Mouse (Mus musculus): ENCODE measurements around the gene Arpp19. TPM values are rescaled to one million over a fixed set of nuclear protein-coding genes. Genes with fewer than 3 reads are reported as not detected.

The Arpp19 gene
- polyA plus RNA-seq (2014; fragmentation: Nextera tagmentation; extraction: Ambion mirVana): 306 and 313 TPM in 2 replicates

- Histone ChIP-seq H3K9me3 (ENCODE audit: control insufficient read depth, low read length) (no peaks in the 10 kb centered on the region), H3K36me3 (ENCODE audit: control insufficient read depth, insufficient read depth, low read length) (peaks cover 17% of the 10 kb centered on the region; the same call in 1 of the 2 replicates), H3K27ac (ENCODE audit: low read depth) (peak within 1 kb of the TSS; percentile 74), H3K4me3 (ENCODE audit: low read depth, low read length) (peak within 1 kb of the TSS; percentile 89), H3K4me1 (replicated peaks; ENCODE audit: control insufficient read depth, insufficient read depth, low read length) (peaks cover 7% of the 10 kb centered on the region; the same call in 1 of the 2 replicates), H3K4me2 (ENCODE audit: low read length) (peak within 1 kb of the TSS; percentile 50), H3K27me3 (replicated peaks; ENCODE audit: control insufficient read depth, insufficient read depth, low read length) (no peaks in the 10 kb centered on the region), H3K9ac (ENCODE audit: low read length) (peak within 1 kb of the TSS; percentile 91)
- DNase-seq (ENCODE audit: low spot score) (peak; percentile 87), ATAC-seq (replicated peaks; ENCODE audit: low FRiP score, low TSS enrichment, low read depth) (peak; percentile 94)
- under 1% methylated on average over 64 of the region's 73 CpGs for WGBS
Measured at GRCm38 (mm10) chr9:75037451-75038356, at the start of gene Arpp19. Gene Arpp19, plus strand, starts transcription at chr9:75037614.

GRCm38 (mm10) chr9:74988893-74989460 lies 48.4 kb upstream of the Arpp19 start:
- Histone ChIP-seq H3K27ac (ENCODE audit: low read depth) (no peak overlapping the region), H3K9me3 (ENCODE audit: control insufficient read depth, low read length) (no peaks in the 10 kb centered on the region), H3K4me3 (ENCODE audit: low read depth, low read length) (no peak overlapping the region), H3K4me1 (replicated peaks; ENCODE audit: control insufficient read depth, insufficient read depth, low read length) (no peaks in the 10 kb centered on the region), H3K4me2 (ENCODE audit: low read length) (no peak overlapping the region), H3K27me3 (replicated peaks; ENCODE audit: control insufficient read depth, insufficient read depth, low read length) (no peaks in the 10 kb centered on the region), H3K36me3 (ENCODE audit: control insufficient read depth, insufficient read depth, low read length) (no peaks in the 10 kb centered on the region), H3K9ac (ENCODE audit: low read length) (no peak overlapping the region)
- WGBS: 93% methylated on average over 7 of the region's 7 CpGs
- DNase-seq (ENCODE audit: low spot score) (no peak), ATAC-seq (replicated peaks; ENCODE audit: low FRiP score, low TSS enrichment, low read depth) (no peak)

- no peaks in the 10 kb centered on the region for H3K36me3 ChIP-seq (ENCODE audit: control insufficient read depth, insufficient read depth, low read length)
- 78% methylated on average over 2 of the region's 2 CpGs for WGBS
- DNase-seq (ENCODE audit: low spot score) (no peak), ATAC-seq (replicated peaks; ENCODE audit: low FRiP score, low TSS enrichment, low read depth) (no peak)
- no peak overlapping the region for H3K4me2 ChIP-seq (ENCODE audit: low read length)
- H3K27ac ChIP-seq (ENCODE audit: low read depth): no peak overlapping the region
- no peak overlapping the region for H3K9ac ChIP-seq (ENCODE audit: low read length)
- no peaks in the 10 kb centered on the region; the same call in 1 of the 2 replicates for H3K4me1 ChIP-seq (replicated peaks; ENCODE audit: control insufficient read depth, insufficient read depth, low read length)
- no peaks in the 10 kb centered on the region for H3K27me3 ChIP-seq (replicated peaks; ENCODE audit: control insufficient read depth, insufficient read depth, low read length)
- H3K4me3 ChIP-seq (ENCODE audit: low read depth, low read length): no peak overlapping the region
- no peaks in the 10 kb centered on the region for H3K9me3 ChIP-seq (ENCODE audit: control insufficient read depth, low read length)
Measured at GRCm38 (mm10) chr9:74989990-74990389, 47.4 kb upstream of the Arpp19 start.

- Histone ChIP-seq H3K4me2 (ENCODE audit: low read length) (no peak overlapping the region), H3K27me3 (replicated peaks; ENCODE audit: control insufficient read depth, insufficient read depth, low read length) (no peaks in the 10 kb centered on the region), H3K4me1 (replicated peaks; ENCODE audit: control insufficient read depth, insufficient read depth, low read length) (no peaks in the 10 kb centered on the region; the same call in 1 of the 2 replicates), H3K4me3 (ENCODE audit: low read depth, low read length) (no peak overlapping the region), H3K9ac (ENCODE audit: low read length) (no peak overlapping the region), H3K36me3 (ENCODE audit: control insufficient read depth, insufficient read depth, low read length) (no peaks in the 10 kb centered on the region), H3K9me3 (ENCODE audit: control insufficient read depth, low read length) (no peaks in the 10 kb centered on the region), H3K27ac (ENCODE audit: low read depth) (no peak overlapping the region)
- ATAC-seq (replicated peaks; ENCODE audit: low FRiP score, low TSS enrichment, low read depth) (no peak), DNase-seq (ENCODE audit: low spot score) (no peak)
- 83% methylated on average over 10 of the region's 10 CpGs for WGBS
Measured at GRCm38 (mm10) chr9:74994611-74995257, 42.7 kb upstream of the Arpp19 start.

- H3K4me3 ChIP-seq (ENCODE audit: low read depth, low read length): no peak overlapping the region
Measured at GRCm38 (mm10) chr9:74996349-74996748, 41.1 kb upstream of the Arpp19 start.

GRCm38 (mm10) chr9:74997976-74998375 lies 39.4 kb upstream of the Arpp19 start:
- Histone ChIP-seq H3K4me1 (replicated peaks; ENCODE audit: control insufficient read depth, insufficient read depth, low read length) (peaks cover 10% of the 10 kb centered on the region; the same call in 1 of the 2 replicates), H3K27me3 (replicated peaks; ENCODE audit: control insufficient read depth, insufficient read depth, low read length) (no peaks in the 10 kb centered on the region), H3K9me3 (ENCODE audit: control insufficient read depth, low read length) (no peaks in the 10 kb centered on the region), H3K4me2 (ENCODE audit: low read length) (no peak overlapping the region), H3K9ac (ENCODE audit: low read length) (no peak overlapping the region), H3K27ac (ENCODE audit: low read depth) (no peak overlapping the region), H3K36me3 (ENCODE audit: control insufficient read depth, insufficient read depth, low read length) (no peaks in the 10 kb centered on the region), H3K4me3 (ENCODE audit: low read depth, low read length) (no peak overlapping the region)
- ATAC-seq (replicated peaks; ENCODE audit: low FRiP score, low TSS enrichment, low read depth) (no peak), DNase-seq (ENCODE audit: low spot score) (no peak)

More at GRCm38 (mm10) chr9:74996349-74996748, 41.1 kb upstream of the Arpp19 start:
- H3K4me2 ChIP-seq (ENCODE audit: low read length): no peak overlapping the region
- DNase-seq (ENCODE audit: low spot score): no peak
- no peaks in the 10 kb centered on the region for H3K36me3 ChIP-seq (ENCODE audit: control insufficient read depth, insufficient read depth, low read length)
- WGBS: 65% methylated on average over 2 of the region's 2 CpGs
- no peak overlapping the region for H3K27ac ChIP-seq (ENCODE audit: low read depth)
- no peaks in the 10 kb centered on the region for H3K9me3 ChIP-seq (ENCODE audit: control insufficient read depth, low read length)
- H3K4me1 ChIP-seq (replicated peaks; ENCODE audit: control insufficient read depth, insufficient read depth, low read length): peaks cover 5% of the 10 kb centered on the region; the same call in 1 of the 2 replicates
- no peaks in the 10 kb centered on the region for H3K27me3 ChIP-seq (replicated peaks; ENCODE audit: control insufficient read depth, insufficient read depth, low read length)
- ATAC-seq (replicated peaks; ENCODE audit: low FRiP score, low TSS enrichment, low read depth): no peak
- H3K9ac ChIP-seq (ENCODE audit: low read length): no peak overlapping the region

GRCm38 (mm10) chr9:75001006-75001405 lies 36.4 kb upstream of the Arpp19 start:
- no peaks in the 10 kb centered on the region for H3K27me3 ChIP-seq (replicated peaks; ENCODE audit: control insufficient read depth, insufficient read depth, low read length)
- 75% methylated on average over 6 of the region's 6 CpGs for WGBS
- DNase-seq (ENCODE audit: low spot score): no peak

GRCm38 (mm10) chr9:75001611-75002204 lies 35.7 kb upstream of the Arpp19 start:
- Histone ChIP-seq H3K4me3 (ENCODE audit: low read depth, low read length) (no peak overlapping the region), H3K4me1 (replicated peaks; ENCODE audit: control insufficient read depth, insufficient read depth, low read length) (peaks cover 10% of the 10 kb centered on the region; the same call in 1 of the 2 replicates), H3K36me3 (ENCODE audit: control insufficient read depth, insufficient read depth, low read length) (no peaks in the 10 kb centered on the region), H3K27ac (ENCODE audit: low read depth) (peak overlapping the region; percentile 44; the same call in 1 of the 2 replicates), H3K9ac (ENCODE audit: low read length) (no peak overlapping the region), H3K4me2 (ENCODE audit: low read length) (no peak overlapping the region), H3K27me3 (replicated peaks; ENCODE audit: control insufficient read depth, insufficient read depth, low read length) (no peaks in the 10 kb centered on the region), H3K9me3 (ENCODE audit: control insufficient read depth, low read length) (no peaks in the 10 kb centered on the region)
- ATAC-seq (replicated peaks; ENCODE audit: low FRiP score, low TSS enrichment, low read depth): no peak
- no peak for DNase-seq (ENCODE audit: low spot score)
- WGBS: 35% methylated on average over 5 of the region's 5 CpGs

More at GRCm38 (mm10) chr9:75001006-75001405, 36.4 kb upstream of the Arpp19 start:
- Histone ChIP-seq H3K4me2 (ENCODE audit: low read length) (no peak overlapping the region), H3K9me3 (ENCODE audit: control insufficient read depth, low read length) (no peaks in the 10 kb centered on the region), H3K4me3 (ENCODE audit: low read depth, low read length) (no peak overlapping the region), H3K9ac (ENCODE audit: low read length) (no peak overlapping the region), H3K27ac (ENCODE audit: low read depth) (peak overlapping the region; percentile 44; the same call in 1 of the 2 replicates), H3K4me1 (replicated peaks; ENCODE audit: control insufficient read depth, insufficient read depth, low read length) (peaks cover 10% of the 10 kb centered on the region; the same call in 1 of the 2 replicates), H3K36me3 (ENCODE audit: control insufficient read depth, insufficient read depth, low read length) (no peaks in the 10 kb centered on the region)
- ATAC-seq (replicated peaks; ENCODE audit: low FRiP score, low TSS enrichment, low read depth): no peak

All from intestine, embryonic 14.5 days (tissue).